Mouse (Mus musculus): ENCODE data around the gene Pef1.

- TF ChIP-seq CTCF (conservative IDR thresholded peaks at IDR 0.05; ENCODE audit: insufficient read depth, insufficient read length, low read depth, low read length), result no peak
- no peak for TF ChIP-seq POLR2A (IDR thresholded peaks at IDR 0.05; ENCODE audit: low read depth, low read length)
Measured at GRCm38 (mm10) chr4:130154250-130154649, 51.9 kb downstream of the Pef1 start.
